Mouse (Mus musculus) limb, embryonic 14.5 days (tissue): ENCODE measurements around the gene Gm20517. TPM values are rescaled to one million over a fixed set of nuclear protein-coding genes. Genes with fewer than 3 reads are reported as not detected.
A peak's percentile ranks its signal among the peaks of the same experiment; 100 is the strongest.
"Not testable (repeated sequence)": the region's sequence is repeated elsewhere in the genome, so short reads cannot be mapped to it uniquely, and the experiment has no call there.

Source experiments
- ATAC-seq: fragments of 200-750 bp; cut with Nextera tagmentation; 2 replicates; pipeline ENCODE4 v1.8.0; 2017; ENCODE audit warnings: low read depth, moderate number of reproducible peaks, moderate TSS enrichment; ENCODE audit not compliant: low FRiP score
- DNase-seq: peaks from one replicate; pipeline ENCODE4 v3.0.0-alpha.2; 2015; ENCODE audit warnings: low spot score
- H3K27ac ChIP-seq: fragments of 300-500 bp; sonication (generic); replicated peaks from 2 replicates; pipeline ENCODE4 v1.5.1; 2014; ENCODE audit warnings: low read depth, mild to moderate bottlenecking, low read length, moderate library complexity, mixed read lengths
- H3K27me3 ChIP-seq: fragments of 300-500 bp; sonication (generic); 2 replicates; pipeline ENCODE4 v1.6.1; 2014; ENCODE audit warnings: low read length, mixed read lengths; ENCODE audit not compliant: control insufficient read depth, insufficient read depth
- H3K36me3 ChIP-seq: fragments of 300-500 bp; sonication (generic); 2 replicates; pipeline ENCODE4 v1.6.1; 2014; ENCODE audit warnings: mild to moderate bottlenecking, low read length, moderate library complexity, mixed read lengths; ENCODE audit not compliant: control insufficient read depth, insufficient read depth
- H3K4me1 ChIP-seq: fragments of 300-500 bp; sonication (generic); 2 replicates; pipeline ENCODE4 v1.6.1; 2014; ENCODE audit warnings: antibody characterized with exemption, low read length, mixed read lengths; ENCODE audit not compliant: control insufficient read depth, insufficient read depth
- H3K4me2 ChIP-seq: fragments of 300-500 bp; sonication (generic); replicated peaks from 2 replicates; pipeline ENCODE4 v1.6.1; 2014; ENCODE audit warnings: low read depth, mild to moderate bottlenecking, low read length, moderate library complexity; ENCODE audit not compliant: severe bottlenecking
- H3K4me3 ChIP-seq: fragments of 300-500 bp; sonication (generic); replicated peaks from 2 replicates; pipeline ENCODE4 v1.5.1; 2014; ENCODE audit warnings: low read length
- H3K9ac ChIP-seq: fragments of 300-500 bp; sonication (generic); 2 replicates; pipeline ENCODE4 v1.6.1; 2014; ENCODE audit warnings: mild to moderate bottlenecking, low read depth, low read length, moderate library complexity; ENCODE audit not compliant: severe bottlenecking
- H3K9me3 ChIP-seq: fragments of 300-500 bp; sonication (generic); 2 replicates; pipeline ENCODE4 v1.6.1; 2016; ENCODE audit warnings: low read length; ENCODE audit not compliant: control insufficient read depth
- POLR2A ChIP-seq: fragments of 200-500 bp; IDR thresholded peaks from 2 replicates; pipeline ENCODE4 v1.8.0; 2012; ENCODE audit warnings: inconsistent platforms, mild to moderate bottlenecking, moderate library complexity, borderline replicate concordance; ENCODE audit not compliant: insufficient read depth, insufficient read length; ENCODE audit errors: extremely low read depth
- WGBS: fragments of 180-500 bp; shearing (Covaris S2); extraction: QIAGEN DNeasy Blood & Tissue Kit; methylation state at CpG from one replicate; pipeline ENCODE4 v1.1.7; 2014; 5-methylcytosine and 5-hydroxymethylcytosine counted together
- polyA plus RNA-seq, 2 experiments: library from polyadenylated mRNA; depleted of rRNA in 1 of 2; stranded (reverse) in 1 of 2; unstranded in 1 of 2; fragments of >200 nt; fragmentation: Nextera tagmentation in 1 of 2; extraction: Ambion mirVana in 1 of 2; gene quantifications; 2 replicates each; pipeline versions ENCODE4 v1.2.1 to v1.2.3; 2012 to 2014

Gm20517 gene
- polyA plus RNA-seq, 2 experiments: 1.3 to 1.4 TPM

DNA sequence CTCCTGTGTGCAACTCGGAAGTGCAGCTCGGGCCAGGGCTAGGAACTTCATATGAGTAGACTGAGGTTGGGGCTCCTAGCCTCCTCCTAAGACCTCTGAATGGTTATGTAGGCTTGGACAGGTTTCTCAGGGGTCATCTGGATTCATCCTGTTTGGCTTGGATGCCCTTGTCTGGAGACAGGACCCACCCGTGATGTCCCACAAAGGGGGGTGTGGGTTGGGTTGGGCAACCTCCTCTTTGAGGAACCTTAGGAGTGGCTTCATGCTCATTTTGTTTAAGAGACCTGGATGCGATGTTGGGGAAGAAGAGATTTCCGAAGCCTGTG is 14.6 kb upstream of the Gm20517 start:
- H3K4me1 ChIP-seq: peaks cover 24% of the 10 kb centered on the region
- H3K27ac ChIP-seq: peak overlapping the region; percentile 96
- H3K4me3 ChIP-seq: peak overlapping the region; percentile 90
- peak overlapping the region; percentile 89 for H3K4me2 ChIP-seq
- H3K36me3 ChIP-seq: peaks cover 59% of the 10 kb centered on the region
- no peaks in the 10 kb centered on the region for H3K9me3 ChIP-seq
- no peaks in the 10 kb centered on the region for H3K27me3 ChIP-seq
- DNase-seq (no peak), ATAC-seq (no peak)
- WGBS: 51% methylated on average over 5 of the region's 5 CpGs
- peak overlapping the region; percentile 82 for H3K9ac ChIP-seq
- TF ChIP-seq POLR2A: no peak

DNA sequence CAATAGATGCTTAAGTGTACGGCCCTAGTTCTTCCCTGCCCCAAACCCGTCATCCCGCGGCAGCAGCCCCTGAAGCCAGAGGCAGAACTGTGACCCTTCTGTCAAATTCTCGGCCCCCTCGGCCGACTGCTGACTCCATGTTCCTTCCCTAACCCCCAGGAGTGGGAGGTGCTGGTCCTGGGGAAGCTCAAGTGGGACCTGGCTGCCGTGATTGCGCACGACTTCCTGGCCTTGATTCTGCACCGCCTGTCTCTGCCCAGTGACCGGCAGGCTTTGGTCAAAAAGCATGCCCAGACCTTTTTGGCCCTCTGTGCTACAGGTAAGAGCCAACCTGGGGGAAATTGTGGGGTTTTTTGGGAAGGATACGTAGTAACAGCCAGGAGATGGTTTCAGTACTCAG is 14.1 kb upstream of the Gm20517 start:
- peaks cover 24% of the 10 kb centered on the region for H3K4me1 ChIP-seq
- no peak for TF ChIP-seq POLR2A
- peak overlapping the region; percentile 89 for H3K4me2 ChIP-seq
- 53% methylated on average over 13 of the region's 13 CpGs for WGBS
- H3K27ac ChIP-seq: peak overlapping the region; percentile 96; the same call in 1 of the 2 replicates
- no peak for DNase-seq
- no peaks in the 10 kb centered on the region for H3K9me3 ChIP-seq
- no peaks in the 10 kb centered on the region for H3K27me3 ChIP-seq
- no peak for ATAC-seq
- peaks cover 64% of the 10 kb centered on the region for H3K36me3 ChIP-seq
- H3K9ac ChIP-seq: peak overlapping the region; percentile 82
- H3K4me3 ChIP-seq: peak overlapping the region; percentile 90

DNA sequence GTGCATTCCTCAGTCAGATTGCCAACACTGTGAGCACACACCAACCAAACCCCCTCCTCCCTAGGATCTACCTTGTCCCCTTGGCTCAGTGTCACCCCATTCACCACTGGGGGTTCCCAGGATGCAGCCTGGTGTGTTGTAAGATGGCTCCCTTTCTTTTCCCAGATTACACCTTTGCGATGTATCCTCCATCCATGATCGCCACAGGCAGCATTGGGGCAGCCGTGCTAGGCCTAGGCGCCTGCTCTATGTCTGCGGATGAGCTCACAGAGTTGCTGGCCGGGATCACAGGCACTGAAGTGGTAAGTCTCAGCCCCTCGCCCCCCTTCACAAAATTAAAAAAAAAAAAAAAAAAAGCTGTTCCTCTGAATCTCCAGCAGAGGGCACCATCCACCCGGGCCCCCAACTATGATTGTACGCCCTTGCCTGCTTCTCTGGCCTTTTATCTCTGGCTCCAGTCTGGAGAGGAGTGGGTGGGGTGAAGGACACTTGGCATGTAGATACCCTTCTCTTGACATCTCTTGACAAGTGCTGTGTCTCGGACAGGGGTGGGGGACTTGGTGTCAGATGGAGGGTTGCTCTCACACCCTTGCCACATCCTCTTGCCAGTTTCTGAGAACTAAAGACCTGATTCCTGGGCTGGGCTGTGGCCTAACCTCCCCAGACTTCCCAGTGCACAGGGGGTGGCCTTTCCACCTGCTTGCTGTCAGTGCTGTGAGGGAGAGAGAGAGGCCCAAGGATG is 13.4 kb upstream of the Gm20517 start:
- DNase-seq (peak; percentile 34), ATAC-seq (no peak)
- Histone ChIP-seq H3K4me1 (peaks cover 24% of the 10 kb centered on the region), H3K27me3 (no peaks in the 10 kb centered on the region), H3K27ac (no peak overlapping the region), H3K9ac (peak overlapping the region; percentile 82; the same call in 1 of the 2 replicates), H3K4me3 (peak overlapping the region; percentile 90; the same call in 1 of the 2 replicates), H3K4me2 (peak overlapping the region; percentile 89; the same call in 1 of the 2 replicates), H3K9me3 (no peaks in the 10 kb centered on the region), H3K36me3 (peaks cover 70% of the 10 kb centered on the region)
- WGBS: 34% methylated on average over 9 of the region's 10 CpGs
- no peak for TF ChIP-seq POLR2A

DNA sequence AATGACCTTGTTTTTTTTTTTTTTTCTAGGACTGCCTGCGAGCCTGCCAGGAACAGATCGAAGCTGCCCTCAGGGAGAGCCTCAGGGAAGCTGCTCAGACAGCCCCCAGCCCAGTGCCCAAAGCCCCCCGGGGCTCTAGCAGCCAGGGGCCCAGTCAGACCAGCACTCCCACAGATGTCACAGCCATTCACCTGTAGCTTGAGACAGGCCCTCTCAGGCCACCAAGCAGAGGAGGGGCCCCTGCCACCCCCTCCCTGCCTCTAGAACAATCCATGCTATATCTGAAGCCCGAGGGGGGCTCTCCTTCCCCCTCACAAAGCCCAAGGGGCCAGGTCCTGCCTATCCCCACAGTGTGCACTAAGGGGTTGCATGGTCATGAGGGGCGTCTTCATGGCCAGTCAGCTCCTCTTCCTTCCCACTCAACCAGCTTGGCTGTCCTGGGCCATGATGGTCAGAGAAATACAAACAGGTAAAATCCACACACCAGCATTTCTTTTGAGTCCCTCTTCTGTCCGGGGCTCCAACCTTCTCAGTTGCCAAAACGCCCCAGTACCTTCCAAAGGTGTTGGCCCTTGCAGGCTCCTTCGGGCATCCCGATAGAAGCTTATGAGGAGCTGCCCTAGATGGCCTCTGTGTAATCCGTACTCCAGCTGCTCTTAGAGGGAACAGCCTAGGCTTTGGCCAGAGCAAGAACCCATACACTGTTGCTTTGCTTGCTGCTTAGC is 12.6 kb upstream of the Gm20517 start:
- WGBS: 76% methylated on average over 10 of the region's 10 CpGs
- not testable (repeated sequence) for H3K9ac ChIP-seq, ATAC-seq, H3K4me2 ChIP-seq, H3K27me3 ChIP-seq, H3K4me3 ChIP-seq, H3K27ac ChIP-seq, H3K9me3 ChIP-seq, DNase-seq
- H3K36me3 ChIP-seq: peaks cover 72% of the 10 kb centered on the region
- H3K4me1 ChIP-seq: peaks cover 24% of the 10 kb centered on the region

DNA sequence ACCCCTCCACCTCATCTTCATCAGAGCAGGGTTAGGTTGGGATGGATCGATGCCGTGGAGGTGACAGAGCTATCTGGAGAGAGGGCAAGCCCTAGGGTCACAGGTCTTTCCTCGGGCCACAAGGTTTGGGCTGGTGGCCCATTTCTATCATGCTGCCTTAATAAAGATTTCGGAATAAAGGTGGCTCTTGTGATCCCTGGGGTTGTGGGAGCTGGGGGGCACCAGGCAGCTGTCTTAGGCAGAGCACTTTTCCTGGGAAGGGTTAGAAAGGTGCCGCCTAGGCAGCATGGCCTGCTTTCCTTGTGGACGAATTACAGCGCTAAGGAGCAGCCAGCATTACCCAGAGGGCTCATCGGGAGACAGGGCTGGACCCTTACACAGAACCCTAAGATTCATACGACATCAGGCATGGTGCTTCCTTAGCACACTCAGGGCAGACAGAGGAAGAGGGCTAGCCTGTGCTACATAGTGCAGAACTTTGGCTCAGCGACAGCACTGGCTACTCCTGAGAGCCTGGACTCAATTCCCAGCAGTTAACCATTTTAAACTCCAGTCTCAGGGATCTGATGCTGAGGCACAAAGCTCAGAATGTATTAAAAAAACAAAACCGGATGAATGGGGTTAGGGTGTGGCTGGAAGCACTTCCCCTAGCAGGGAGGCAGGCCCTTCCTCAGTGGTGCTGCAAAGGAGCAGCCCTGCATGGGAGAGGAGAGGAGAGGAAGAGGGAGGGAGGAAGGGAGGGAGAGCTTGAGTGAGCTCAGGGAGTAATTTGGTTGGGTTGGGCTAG is 11.7 kb upstream of the Gm20517 start:
- no peak for ATAC-seq
- Histone ChIP-seq H3K4me3 (no peak overlapping the region), H3K36me3 (peaks cover 81% of the 10 kb centered on the region), H3K9me3 (no peaks in the 10 kb centered on the region), H3K4me2 (no peak overlapping the region), H3K9ac (no peak overlapping the region), H3K27ac (no peak overlapping the region), H3K27me3 (no peaks in the 10 kb centered on the region), H3K4me1 (peaks cover 24% of the 10 kb centered on the region)
- no peak for DNase-seq
- WGBS: 78% methylated on average over 11 of the region's 11 CpGs
- no peak for TF ChIP-seq POLR2A
